Mouse (Mus musculus) layer of hippocampus, postnatal 10 days (tissue): Measurements from ENCODE around the gene Dmrt2. TPM values are rescaled to one million over a fixed set of nuclear protein-coding genes. Genes with fewer than 3 reads are reported as not detected.
A peak's percentile ranks its signal among the peaks of the same experiment; 100 is the strongest.

ENCODE experiments used
- DNase-seq, 2 experiments: peaks; one replicate each; pipeline ENCODE4 v3.0.0; 2021; ENCODE audit warnings: low spot score in 2 of 2
- long read RNA-seq: library from polyadenylated mRNA; stranded (forward); transcript quantifications from one replicate; pipeline ENCODE4 v2.0.0, GENCODE M21; 2023
- total RNA-seq, 2 experiments: library from RNA; stranded (reverse); gene quantifications; 2 replicates each; pipeline ENCODE4 v1.2.3; 2021

Gene Dmrt2
- 1 to 10 TPM; 1.8 to 3.2 TPM for total RNA-seq
- long read RNA-seq, partial matches to known transcripts, result 0 of 2 reads
- long read RNA-seq, other reads (novel, unspliced or antisense), result 2 of 2 reads

DNA sequence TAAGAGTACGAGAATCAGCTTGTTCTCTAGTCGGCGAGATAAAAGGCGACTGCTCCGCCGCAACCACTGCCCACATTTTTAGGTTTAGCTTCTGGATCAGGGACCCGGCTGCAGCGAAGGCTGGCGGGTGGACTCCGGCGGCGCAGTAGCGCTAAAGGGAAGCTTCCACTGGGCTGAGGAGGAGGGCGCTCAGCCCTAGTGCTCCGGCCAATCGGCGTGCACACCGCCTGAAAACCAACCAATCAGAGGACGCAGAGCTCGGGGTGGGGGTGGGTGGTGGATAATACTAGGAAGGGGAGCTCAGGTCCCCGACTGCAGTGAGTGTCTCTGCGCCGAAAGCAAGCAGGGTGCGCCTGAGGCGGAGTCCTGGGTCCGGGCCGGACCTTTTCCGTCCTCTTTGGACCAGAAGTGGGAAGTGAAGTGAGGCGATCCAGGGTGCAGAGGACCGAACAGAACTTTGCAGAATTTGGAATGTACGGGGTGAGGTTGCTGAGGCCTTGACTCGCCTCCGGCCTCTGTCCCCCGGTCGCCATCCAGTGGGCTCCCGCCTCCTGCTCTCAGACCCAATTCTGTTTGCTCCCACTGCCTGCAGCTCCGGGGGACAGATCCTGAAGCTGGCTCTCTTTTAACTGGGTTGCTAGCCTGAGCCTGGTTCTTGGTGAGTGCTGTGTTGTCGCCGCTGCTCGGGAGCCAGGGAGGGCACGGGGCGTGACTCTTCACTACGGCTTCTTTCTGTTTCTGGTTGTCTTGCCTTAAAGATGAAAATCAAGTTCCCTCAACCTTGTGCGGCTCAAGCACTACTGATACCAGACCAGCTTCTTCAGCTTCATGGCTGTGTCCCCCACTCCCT is at the start of gene Dmrt2:
Gene Dmrt2, plus strand, starts transcription at position 311 of the 850 bp plus-strand sequence.
- peak; percentile 40 to 68 for DNase-seq

DNA sequence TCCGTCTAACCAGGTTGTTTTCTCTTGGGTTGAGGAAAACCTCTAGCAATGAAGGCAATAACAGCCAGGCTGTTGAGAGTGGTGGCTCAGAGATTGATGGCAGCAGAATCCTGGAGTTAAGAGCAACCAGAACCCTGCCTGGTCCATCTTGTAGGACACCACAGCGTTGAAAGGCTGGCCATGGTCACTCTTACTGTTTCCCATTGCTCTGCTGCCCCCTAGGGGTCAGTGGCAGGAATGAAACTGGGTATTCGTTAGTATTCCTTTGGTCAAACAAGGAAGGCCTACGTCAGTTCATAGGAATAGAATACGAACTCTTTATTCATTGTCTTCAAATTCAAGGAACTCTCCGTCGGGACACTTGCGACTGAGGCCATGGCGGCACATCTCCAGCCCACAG is 43.7 kb upstream of the Dmrt2 start:
- DNase-seq, result peak; percentile 75 to 78

DNA sequence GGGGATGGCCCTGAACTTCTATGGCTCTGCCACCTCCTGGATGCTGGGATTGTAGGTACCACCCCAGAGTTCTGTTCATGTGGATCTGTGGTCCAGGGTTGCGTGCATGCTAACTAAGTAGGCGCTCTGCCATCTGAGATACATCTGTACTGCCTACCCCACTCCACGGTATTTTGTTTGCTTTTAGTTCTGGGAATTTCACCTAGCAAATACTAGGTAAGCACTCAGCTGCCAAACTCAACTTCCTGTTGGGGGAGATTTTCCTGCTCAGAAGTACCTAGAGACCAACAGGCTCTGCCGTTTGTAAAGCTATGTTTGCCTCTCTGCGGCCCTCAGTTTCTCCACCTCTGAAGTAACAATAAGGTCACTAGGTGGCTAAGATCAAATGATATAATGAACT is 37.1 kb upstream of the Dmrt2 start:
- DNase-seq, result no peak

DNA sequence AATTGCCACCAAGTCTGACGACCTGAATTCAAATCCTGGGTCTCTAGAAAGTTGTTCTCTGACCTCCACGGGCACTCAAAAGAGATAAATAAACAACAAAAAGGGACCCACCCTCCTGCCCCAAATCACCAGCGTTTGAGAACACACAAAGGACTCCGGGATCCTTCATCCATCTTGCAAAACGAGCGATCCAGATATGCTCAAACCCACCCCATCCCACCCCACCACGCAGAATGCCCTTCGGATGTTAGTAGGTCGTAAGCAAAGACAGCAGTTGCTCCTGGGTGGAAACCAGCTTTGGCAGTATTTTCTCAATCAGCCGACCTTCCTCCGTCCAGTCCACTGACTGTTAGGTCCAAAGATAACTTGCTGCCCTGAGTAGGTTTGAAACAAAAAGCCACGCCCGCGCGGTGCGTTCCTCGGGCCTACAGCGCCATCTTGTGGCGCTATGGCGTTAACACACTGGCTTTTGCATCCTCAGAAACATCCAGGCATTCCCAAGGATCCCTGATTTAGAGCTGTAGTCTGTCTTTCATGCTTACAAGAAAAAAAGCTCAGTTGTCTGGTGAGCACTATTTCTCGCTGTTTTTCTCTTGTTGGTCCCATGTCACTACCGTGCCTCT is 36.5 kb upstream of the Dmrt2 start:
- DNase-seq, result peak; percentile 68 to 79

DNA sequence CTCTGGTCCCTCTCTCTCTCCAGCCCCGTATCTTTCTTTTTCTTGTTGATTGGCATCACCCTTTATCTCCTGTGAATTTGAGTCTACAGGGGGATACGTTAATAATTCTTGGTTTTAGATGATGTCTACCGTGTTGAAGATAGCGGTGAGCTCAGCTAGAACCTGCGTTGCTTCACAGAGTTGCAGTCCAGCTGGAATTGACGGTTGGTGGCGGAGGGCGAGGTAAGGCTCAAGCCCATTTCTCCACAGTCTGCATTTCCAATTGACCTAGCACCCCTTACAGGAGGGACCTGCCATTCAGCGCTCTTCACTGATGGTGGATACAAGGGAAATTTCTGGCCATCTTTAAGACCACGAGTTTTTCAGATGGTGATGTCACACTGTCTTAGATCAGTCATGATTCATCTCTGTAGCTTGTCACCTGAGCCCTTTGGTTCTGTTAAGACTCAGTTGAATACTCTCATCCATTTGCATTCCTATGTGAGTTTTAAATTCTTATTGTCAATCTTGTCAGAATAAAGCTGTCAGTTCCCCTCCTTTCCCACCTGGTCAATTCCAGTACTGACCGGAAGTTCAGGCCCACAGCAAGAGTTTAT is 33.3 kb upstream of the Dmrt2 start:
- DNase-seq, result no peak

DNA sequence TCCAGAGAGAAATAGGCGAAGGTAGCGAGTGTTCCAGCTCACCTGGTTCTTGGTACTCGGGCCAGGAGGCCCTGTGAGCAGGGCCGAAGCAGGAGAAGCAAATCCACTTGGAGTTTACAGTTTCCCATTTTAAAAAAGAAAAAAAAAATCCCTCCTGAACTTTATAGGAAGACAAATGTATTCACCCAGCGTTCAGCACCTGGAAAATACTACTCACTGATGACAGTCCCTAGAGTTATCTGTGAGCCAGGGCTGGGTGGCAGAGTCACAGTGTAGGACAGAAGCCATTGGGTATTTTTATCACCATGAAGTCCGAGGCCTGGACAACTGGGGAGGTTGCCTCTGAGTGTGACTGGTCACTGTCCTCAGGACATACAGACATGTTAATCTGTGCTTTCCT is 30.4 kb upstream of the Dmrt2 start:
- no peak for DNase-seq

DNA sequence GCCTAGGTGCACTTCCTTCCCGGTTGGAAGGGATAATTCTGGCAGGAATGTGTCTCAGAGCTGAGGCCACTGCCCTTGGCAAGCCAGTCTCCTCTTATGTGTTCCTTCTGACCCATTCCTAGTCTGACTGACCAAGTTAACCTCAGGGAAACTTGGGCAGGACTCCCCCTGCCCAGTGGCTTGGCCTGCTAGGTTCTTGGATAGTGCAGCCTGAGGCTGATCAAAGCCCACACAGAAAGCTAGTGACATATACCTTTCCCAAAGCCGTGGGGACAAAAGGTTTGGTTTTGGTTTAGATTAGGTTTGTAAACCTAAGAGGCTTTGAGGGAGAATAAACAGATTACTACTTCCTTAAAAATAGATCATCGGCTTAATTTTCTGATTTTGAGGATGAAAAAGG is 25.1 kb upstream of the Dmrt2 start:
- no peak for DNase-seq

DNA sequence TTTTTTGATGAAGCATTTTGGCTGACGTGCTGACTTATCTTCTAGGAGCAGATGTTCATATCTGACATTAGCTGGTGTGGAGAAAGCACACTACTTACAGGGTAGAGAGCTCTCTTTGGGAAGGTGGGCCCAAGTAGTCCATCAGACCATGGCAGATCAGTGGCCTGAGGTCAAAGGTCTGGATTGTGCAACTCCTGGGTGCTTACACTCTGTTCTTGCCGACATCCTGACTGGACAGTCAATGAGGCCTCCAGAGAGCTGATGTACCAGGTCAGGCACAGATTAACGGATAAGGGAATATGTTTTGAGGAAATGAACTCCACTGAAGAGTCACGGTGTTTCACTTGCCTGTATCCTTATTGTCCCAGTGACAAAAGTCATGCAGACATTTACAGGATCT is 23.5 kb upstream of the Dmrt2 start:
- no peak for DNase-seq

DNA sequence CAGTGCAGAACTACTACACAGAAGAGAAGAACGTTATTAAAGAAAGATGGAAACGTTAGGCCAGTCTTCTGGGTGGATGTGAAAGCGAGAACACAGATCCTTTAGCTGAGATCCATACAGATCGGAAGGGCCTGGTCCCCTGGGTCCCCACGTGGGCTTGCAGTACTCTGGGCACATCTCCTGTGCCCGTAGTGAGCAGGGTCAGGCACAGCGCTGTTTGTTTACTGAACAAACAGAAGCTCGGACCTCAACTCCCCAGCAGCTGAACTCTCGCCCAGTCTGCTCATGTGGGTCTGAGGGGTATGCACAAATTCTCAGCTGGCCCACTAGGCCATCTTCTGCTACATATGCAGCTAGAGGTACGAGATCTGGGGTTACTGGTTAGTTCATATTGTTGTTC is 21.7 kb upstream of the Dmrt2 start:
- no peak for DNase-seq

DNA sequence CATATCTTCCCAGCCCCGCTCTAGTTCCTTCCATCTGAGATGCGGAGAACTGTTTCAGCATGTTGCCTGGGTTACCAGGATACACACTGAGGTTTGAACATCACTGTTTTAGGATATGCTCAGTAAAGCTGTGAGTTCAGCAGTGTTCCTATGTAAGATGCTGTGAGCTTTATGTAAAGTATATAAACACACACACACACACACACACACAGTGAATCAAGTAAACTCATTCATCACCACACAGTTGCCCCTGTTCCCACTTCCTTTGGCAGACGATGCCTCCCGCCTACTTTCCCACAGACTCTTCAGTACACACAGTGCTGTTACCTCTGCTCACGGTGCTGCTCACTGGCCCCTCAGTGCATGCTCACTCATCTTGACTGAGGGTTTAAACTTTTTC is 19.7 kb upstream of the Dmrt2 start:
- DNase-seq, result no peak

DNA sequence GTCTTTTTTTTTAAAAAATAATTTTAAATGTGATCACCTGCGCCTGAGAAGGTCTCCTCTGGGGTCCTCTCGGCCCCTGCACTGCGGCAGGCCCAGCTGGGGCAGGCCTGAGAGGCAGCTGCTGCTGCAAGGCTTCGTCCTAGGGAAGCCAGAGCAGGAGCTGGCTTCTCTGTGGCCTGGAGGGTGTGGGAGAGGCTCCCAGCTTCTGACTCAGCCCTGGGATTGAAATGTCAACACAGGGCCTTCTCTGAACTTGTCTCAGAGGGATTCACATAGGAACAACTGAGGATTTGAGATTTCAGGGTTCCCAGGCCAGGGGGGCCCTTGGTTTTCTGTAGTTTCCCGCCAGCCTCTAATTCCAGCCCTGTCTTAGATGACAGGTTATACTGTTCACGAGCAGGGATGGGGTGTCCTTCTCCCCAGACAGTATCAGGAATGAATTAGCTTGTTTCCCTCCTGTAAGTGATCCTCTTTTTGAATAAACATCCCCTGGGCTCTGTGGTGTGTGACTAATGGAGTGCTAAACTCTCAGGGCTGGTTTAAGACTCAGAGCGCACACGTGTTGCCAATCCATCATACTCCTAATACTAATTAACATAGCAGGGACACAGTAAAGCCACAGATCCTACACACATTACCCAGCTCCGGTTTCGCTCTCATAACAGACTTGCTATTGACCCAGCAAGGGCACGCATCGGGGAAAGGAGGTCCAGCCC is 18.0 kb upstream of the Dmrt2 start:
- no peak for DNase-seq

DNA sequence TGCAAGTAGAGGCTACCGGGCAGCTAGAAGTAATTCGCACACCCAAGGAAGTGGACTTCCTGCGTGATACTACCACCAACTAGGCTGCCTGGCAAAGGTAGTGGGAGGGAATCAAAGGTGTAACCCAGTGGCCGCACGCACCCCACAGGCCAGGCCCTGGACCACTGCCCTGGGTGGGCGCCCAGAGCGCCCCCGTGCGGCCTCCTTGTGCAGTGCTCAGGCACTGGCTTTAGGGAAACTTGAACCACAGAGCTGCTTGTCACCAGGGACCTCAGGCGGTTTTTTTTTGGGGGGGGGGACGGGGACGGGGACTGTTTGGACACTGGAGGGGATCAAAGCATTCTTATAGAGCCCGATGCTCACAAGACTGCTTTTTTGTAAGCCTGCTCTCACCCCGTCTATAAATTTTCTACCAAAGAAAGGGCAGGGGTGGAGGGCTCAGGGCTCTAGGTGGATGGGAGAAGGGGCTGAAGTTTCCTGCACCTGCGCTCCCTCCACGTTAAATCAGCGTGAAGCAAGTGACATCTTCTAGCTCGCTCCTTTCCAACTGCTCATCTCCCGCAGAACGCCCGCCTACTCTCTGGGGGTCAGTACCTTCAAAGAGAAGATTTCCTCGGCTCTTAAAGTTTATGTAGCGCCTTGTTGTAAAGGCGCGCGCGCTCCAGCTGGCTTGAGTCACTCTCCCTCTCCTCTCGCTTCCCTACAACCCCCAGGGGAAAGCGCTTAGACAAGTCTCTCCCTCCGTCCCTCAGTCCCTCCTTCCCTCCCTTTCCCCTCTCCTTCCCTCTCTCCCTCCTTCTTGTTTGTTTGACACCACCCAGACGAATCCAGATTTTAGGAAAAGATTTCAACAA is 6.5 kb upstream of the Dmrt2 start:
- DNase-seq, result no peak

DNA sequence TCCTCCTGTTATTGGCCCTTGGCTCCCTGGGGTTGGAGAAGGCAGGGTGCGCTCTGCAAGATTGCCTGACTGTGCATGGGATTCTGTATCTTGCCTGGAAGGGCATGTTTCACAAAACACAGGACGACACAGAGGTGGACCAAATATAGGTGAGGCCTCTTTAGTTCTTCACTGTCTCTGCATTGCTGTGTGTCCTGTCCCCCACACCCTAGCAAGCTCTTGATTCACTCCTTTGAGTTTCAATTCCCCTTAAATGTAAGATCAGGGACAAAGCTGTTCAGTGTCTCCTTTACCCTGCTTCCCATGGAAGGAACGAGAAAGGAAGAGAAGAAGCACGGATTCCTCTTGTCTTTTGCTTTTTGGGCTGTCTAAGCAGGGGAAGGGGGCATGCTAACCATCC is 4.4 kb upstream of the Dmrt2 start:
- DNase-seq, result no peak

DNA sequence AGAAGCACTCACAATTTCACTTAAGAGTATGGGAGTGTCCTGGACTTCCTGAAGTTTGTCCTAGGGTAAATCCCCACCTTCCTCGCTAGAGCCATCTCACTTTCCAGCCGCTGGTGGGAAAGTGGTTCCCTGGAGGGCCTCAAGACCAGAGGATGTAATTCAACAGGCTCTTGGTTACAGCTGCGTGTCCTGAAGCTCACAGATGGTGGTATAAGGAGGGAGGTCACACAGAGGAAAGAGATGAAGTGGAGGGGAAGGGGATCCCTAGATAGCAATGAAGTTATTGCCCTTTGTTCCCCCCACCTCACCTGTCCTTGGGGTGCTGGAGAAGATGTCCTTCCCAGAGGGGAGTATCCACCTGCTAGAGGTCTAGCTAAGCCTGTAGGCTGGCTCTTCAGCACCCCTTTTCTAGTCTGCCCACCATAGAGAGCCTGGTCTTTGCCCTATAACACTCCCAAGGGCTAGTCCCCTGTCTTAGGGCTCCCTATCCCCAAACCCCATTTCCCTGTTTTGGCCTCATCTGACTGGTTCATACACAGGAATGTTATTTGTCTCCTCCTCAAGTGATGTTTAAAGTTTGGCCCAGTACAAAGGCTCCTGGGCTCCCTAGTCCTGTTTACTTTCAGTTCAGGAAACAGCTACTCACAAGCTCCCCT is 2.5 kb upstream of the Dmrt2 start:
- DNase-seq, result no peak

DNA sequence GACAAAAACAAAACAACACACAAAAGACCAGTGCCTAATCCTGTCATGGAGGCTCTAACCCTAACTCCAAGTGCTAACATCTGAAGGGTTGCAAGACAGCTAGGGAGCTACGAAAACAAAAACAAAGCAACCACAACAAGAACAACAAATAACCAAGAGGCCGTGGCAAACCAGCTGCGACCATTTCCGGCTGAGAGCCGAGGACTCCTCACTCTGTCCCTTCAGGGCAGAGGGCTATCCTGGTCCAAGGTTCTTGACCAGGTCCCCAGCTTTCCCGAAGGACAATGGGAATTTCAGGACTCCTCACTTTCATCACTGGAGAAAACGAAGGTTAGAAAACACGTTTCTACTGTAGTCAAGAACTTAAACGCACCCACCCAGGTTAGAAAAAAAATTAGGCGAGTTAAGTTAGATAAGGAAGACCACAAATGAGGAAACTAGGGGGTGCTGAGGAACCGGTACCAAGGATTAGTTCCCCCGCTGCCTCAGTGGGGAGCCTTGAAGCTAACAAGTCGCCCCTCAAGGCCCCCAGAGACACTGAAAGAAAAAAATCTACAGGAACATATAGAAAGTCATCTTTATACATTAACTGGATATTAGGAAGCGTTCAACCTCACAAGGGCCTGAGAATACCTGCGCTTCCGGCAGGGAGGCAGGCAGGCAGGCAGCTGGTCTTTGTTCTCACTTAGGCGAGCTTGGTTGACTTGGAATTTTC is 1.5 kb upstream of the Dmrt2 start:
- no peak for DNase-seq

DNA sequence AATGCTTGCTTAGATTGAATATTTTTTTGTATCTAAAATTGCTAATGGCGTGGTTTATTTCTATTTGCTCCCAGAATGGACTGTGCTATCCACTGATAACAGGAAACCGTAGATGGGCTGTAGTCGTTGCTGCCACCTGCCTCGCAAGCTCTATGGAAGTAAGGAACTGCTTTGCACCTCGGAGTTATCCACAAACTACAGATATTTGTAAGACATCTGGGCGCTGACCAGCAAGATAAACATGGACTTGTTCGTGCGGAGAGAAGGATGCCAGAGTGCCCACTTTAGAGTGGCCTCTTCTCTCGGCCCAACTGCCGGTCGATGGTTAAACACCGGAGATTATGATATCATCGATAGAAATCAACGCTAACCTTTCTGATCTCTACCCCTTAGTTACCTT is 530 bp upstream of the Dmrt2 start:
- peak in 1 of 2 experiments; percentile 17 for DNase-seq

DNA sequence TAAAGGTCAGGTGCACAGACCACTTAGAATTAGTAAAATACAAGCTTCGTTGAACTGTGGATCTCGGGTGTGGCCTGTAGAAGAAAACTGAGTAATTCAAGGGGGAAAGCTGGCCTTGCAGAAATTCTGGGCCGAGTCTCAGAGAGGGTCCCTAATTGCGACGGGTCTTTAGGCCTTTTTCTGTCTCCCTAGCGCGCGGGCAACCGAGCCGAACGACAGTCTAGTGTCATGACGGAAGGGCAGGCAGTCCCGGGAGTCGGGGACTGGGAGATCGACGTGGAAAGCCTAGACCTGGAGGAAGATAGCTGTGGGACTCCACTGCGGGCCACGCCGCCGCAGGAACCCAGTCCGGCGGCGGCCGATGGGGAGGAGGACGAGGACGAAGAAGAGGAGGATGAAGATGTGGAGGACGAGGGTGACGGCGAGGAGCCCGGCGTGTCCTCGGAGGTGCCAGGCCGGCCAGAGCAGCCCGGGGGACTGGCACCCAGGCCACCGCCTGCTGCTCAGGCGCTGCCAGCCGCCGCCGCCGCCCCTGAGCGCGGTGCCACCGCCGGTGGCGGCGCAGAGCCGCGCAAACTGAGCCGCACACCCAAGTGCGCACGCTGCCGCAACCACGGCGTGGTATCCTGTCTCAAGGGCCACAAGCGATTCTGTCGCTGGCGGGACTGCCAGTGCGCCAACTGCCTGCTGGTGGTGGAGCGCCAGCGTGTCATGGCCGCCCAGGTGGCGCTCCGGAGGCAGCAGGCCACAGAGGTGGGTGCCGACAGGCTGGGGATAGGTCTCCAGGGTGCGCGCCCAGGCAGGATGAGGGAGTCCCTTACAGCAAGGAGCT is 1.2 kb downstream of the Dmrt2 start:
- DNase-seq, result peak in 1 of 2 experiments; percentile 32

DNA sequence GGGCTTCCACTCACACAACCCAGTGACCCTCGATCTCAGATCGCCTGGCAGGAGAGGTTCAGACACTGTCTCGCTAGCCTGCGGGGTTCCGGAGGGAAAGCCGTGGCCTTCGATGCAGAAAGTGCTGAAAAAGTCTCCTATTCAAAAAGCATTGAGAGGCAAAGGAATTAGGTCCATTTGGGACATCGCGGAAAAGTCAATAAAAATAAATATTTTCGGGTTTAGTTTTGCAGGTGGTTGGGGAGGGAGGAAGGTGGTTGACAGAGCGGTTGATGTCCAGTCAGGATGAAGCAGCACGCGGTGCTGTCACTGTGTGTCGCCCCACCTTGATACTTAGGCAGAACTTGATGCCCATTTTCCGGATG is 1.8 kb downstream of the Dmrt2 start:
- DNase-seq, result no peak

DNA sequence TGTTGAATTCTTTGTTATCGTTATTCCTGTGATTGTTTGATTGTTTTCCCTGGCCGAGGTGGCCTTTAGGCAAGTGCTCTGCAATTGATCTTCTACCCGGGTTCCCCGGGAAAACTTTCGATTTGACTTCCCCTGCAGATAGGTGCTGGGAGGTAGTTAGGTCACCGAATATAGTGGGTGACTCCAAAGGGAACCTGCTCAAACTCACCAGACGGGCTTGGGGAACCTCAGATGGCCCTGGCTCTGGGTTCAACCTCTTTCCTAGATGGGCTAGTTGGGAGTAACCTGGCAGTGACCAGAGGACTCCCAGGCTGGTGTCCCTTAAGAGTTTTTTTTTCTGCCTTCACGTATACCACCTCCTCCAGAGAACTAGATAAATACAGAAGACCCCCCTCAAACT is 2.5 kb downstream of the Dmrt2 start:
- DNase-seq, result no peak
